Mouse (Mus musculus) midbrain, embryonic 12.5 days (tissue): ENCODE results near the gene A730049H05Rik. TPM values are rescaled to one million over a fixed set of nuclear protein-coding genes. Genes with fewer than 3 reads are reported as not detected.

Source experiments
- ATAC-seq: fragments of 200-750 bp; cut with Nextera tagmentation; 2 replicates; pipeline ENCODE4 v1.8.0; 2017; ENCODE audit warnings: low read depth, moderate TSS enrichment, moderate library complexity; ENCODE audit not compliant: low FRiP score
- H3K27ac ChIP-seq: fragments of 300-500 bp; sonication (generic); replicated peaks from 2 replicates; pipeline ENCODE4 v1.5.1; 2016; ENCODE audit warnings: mild to moderate bottlenecking
- H3K27me3 ChIP-seq: fragments of 300-500 bp; sonication (generic); 2 replicates; pipeline ENCODE4 v1.6.1; 2016; ENCODE audit warnings: mild to moderate bottlenecking
- H3K36me3 ChIP-seq: fragments of 300-500 bp; sonication (generic); 2 replicates; pipeline ENCODE4 v1.6.1; 2016
- H3K4me1 ChIP-seq: fragments of 300-500 bp; sonication (generic); 2 replicates; pipeline ENCODE4 v1.6.1; 2016
- H3K4me2 ChIP-seq: fragments of 300-500 bp; sonication (generic); replicated peaks from 2 replicates; pipeline ENCODE4 v1.6.1; 2016; ENCODE audit warnings: mild to moderate bottlenecking, moderate library complexity
- H3K4me3 ChIP-seq: fragments of 300-500 bp; sonication (generic); 2 replicates; pipeline ENCODE4 v1.5.1; 2016; ENCODE audit warnings: mild to moderate bottlenecking
- H3K9ac ChIP-seq: fragments of 300-500 bp; sonication (generic); replicated peaks from 2 replicates; pipeline ENCODE4 v1.6.1; 2016; ENCODE audit warnings: mild to moderate bottlenecking, moderate library complexity
- H3K9me3 ChIP-seq: fragments of 300-500 bp; sonication (generic); 2 replicates; pipeline ENCODE4 v1.6.1; 2016; ENCODE audit warnings: mild to moderate bottlenecking
- WGBS: fragments of 180-500 bp; shearing (Covaris S2); methylation state at CpG from one replicate; pipeline ENCODE4 v1.1.7; 2016; 5-methylcytosine and 5-hydroxymethylcytosine counted together
- polyA plus RNA-seq: library from polyadenylated mRNA; unstranded; fragments of >200 nt; fragmentation: Nextera tagmentation; extraction: Ambion mirVana; gene quantifications from 2 replicates; pipeline ENCODE4 v1.2.1, GENCODE M21; 2016

A730049H05Rik gene
- polyA plus RNA-seq, 1 experiment from 2014 or later = 0.29 TPM

DNA sequence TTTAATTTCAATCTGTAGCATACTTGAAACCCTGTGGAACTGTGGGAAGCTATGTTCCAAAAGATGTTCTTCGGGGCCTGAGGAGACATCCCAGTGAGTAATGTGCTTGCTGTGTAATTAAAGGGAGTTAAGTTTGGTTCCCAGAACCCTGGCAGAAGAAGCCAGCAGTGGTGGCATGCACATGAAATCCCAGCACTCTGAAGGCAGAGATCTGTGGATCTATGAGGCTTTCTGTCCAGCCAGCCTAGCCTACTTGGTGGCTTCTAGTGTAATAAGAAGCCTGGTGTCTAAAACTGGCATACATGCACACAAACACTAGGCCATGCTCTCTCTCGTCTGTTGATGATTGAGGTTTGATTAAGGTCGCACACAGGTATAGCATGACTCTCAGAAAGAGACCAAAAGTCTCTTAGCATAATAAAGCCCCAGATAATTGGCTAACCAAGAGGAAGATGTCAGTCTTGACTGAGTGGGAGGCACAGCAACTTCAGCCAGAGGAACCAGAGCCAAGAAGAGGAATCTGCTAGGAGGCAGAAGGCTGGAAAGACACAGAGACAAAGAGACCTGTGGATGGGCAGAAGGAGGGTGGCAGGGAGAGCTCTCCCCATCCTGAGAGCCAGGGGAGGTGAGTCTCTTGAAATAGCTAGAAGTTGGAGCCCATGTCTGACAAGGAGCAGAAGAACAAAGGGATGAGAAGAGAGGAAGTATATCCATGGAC is 11.9 kb upstream of the A730049H05Rik start:
- WGBS = 86% methylated on average over 3 of the region's 3 CpGs
- Histone ChIP-seq H3K36me3 (no peaks in the 10 kb centered on the region), H3K4me1 (no peaks in the 10 kb centered on the region)

GRCm38 (mm10) chr6:92809818-92810217 is 6.5 kb upstream of the A730049H05Rik start:
- no peak overlapping the region for H3K4me3 ChIP-seq
- H3K27me3 ChIP-seq = peaks cover 13% of the 10 kb centered on the region
- no peaks in the 10 kb centered on the region for H3K4me1 ChIP-seq
- no peaks in the 10 kb centered on the region for H3K36me3 ChIP-seq
- no peaks in the 10 kb centered on the region for H3K9me3 ChIP-seq
- H3K9ac ChIP-seq = no peak overlapping the region
- 81% methylated on average over 3 of the region's 3 CpGs for WGBS
- no peak overlapping the region for H3K27ac ChIP-seq
- no peak overlapping the region for H3K4me2 ChIP-seq
- ATAC-seq = no peak

More for the DNA sequence above, 11.9 kb upstream of the A730049H05Rik start:
- Histone ChIP-seq H3K4me3 (no peak overlapping the region), H3K9me3 (no peaks in the 10 kb centered on the region), H3K4me2 (no peak overlapping the region), H3K9ac (no peak overlapping the region), H3K27me3 (no peaks in the 10 kb centered on the region), H3K27ac (no peak overlapping the region)
- ATAC-seq = no peak

GRCm38 (mm10) chr6:92810628-92811027 is 5.7 kb upstream of the A730049H05Rik start:
- no peak overlapping the region for H3K4me2 ChIP-seq
- H3K27ac ChIP-seq = no peak overlapping the region
- no peaks in the 10 kb centered on the region for H3K4me1 ChIP-seq
- no peak for ATAC-seq
- 94% methylated on average over 2 of the region's 2 CpGs for WGBS
- H3K9ac ChIP-seq = no peak overlapping the region
- H3K27me3 ChIP-seq = peaks cover 13% of the 10 kb centered on the region
- H3K36me3 ChIP-seq = no peaks in the 10 kb centered on the region
- H3K9me3 ChIP-seq = no peaks in the 10 kb centered on the region
- no peak overlapping the region for H3K4me3 ChIP-seq

DNA sequence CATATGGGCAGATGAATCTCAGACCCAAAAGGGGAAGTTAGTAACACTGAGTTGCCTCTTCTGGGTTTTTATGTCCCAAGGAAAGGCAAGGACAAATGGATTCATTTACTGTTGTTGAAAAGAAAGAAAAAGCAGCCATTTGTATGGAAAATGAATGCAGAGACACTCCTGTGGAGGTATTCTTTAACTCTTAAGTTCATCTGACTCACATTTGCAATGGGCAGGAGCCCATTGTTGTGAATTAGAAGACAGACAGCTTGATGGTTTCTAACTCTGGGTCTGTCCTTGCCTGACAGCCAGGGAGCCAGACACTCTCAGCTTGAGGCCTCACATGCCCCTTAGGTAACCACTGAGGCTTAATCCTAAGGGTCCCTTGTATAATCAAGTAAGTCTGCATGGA is 4.7 kb upstream of the A730049H05Rik start:
- no peak for ATAC-seq
- Histone ChIP-seq H3K9ac (no peak overlapping the region), H3K27me3 (peaks cover 13% of the 10 kb centered on the region), H3K4me2 (no peak overlapping the region), H3K27ac (no peak overlapping the region), H3K9me3 (no peaks in the 10 kb centered on the region), H3K4me3 (no peak overlapping the region), H3K4me1 (peaks cover 7% of the 10 kb centered on the region; the same call in 1 of the 2 replicates), H3K36me3 (no peaks in the 10 kb centered on the region)

DNA sequence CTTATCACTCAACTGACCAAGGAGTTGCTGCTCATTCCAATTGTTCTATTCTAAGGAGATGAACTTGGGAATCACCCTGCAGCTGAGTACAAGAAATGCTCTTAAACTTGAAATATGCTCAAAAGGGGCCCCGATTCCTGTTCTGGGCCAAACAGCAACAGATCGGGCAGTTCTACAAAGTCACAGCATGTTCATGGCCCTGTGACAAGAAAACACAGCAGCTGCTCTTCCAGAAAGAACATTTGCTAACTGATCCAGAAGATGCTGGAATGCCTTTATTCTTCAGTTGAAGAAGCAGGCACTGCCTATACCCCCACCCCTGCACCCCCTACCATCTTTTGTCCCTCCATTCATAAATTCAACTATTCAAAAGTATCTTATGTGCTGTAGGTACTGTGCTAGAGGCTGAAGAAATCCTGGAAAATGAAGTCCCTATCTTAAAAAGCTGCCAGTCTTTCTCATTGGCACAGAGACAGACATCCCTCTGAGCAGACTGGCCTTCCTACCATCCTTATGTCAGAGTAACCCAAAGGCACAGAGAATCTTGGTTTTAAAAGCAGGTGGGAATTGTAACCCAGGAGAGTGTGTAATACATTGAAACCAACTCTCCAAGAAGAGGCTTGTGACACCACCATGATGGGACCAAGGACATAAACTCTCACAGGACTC is 3.4 kb upstream of the A730049H05Rik start:
- Histone ChIP-seq H3K4me3 (no peak overlapping the region), H3K36me3 (no peaks in the 10 kb centered on the region), H3K27ac (no peak overlapping the region), H3K4me2 (no peak overlapping the region), H3K4me1 (peaks cover 12% of the 10 kb centered on the region), H3K9me3 (no peaks in the 10 kb centered on the region), H3K27me3 (peaks cover 13% of the 10 kb centered on the region), H3K9ac (no peak overlapping the region)
- 60% methylated on average over 2 of the region's 2 CpGs for WGBS
- ATAC-seq = no peak

DNA sequence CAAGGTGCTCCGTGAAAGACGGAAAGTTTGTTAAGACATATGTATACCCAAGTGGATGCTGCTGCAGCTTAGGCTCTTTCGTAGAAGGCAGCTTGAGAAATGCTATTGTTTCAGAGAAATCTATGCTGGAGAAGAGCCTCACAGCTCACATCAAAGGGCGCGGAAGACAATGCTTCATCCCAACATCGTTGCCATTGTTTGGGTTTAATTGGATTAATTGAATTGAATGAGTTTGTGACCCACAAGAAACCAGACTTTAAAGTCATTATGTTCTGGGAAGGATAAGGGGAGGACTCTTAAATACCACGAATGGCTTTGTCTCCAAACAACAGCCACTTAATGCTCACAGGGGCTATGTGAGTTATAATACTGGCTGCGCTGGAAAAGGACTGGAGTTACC is 1.4 kb downstream of the A730049H05Rik start:
- H3K4me1 ChIP-seq = peaks cover 22% of the 10 kb centered on the region
- 12% methylated on average over 8 of the region's 8 CpGs for WGBS

DNA sequence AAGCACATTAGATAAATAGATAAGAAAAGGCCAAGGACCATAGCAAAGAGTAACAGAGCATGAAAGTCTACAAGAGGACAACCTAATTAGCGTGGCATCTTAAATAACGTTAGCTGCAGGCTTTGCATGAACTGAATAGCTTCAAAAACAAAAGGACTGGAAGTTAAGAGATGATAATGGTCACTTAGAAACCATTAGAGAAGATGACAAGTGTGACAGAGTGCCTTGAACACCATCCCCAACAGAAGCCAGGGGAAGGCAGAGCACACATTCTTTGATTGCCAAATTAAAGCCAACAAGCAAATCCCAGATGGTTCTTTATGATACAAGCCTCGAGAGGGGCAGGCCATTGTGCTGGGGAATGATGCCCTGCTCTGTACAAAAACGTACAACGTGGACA is 5.3 kb downstream of the A730049H05Rik start:
- 24% methylated on average over 5 of the region's 5 CpGs for WGBS
- Histone ChIP-seq H3K36me3 (no peaks in the 10 kb centered on the region), H3K27me3 (peaks cover 15% of the 10 kb centered on the region), H3K9ac (no peak overlapping the region), H3K4me2 (no peak overlapping the region), H3K4me3 (no peak overlapping the region), H3K9me3 (no peaks in the 10 kb centered on the region), H3K27ac (no peak overlapping the region), H3K4me1 (peaks cover 15% of the 10 kb centered on the region)
- ATAC-seq = no peak

More for the DNA sequence above, 1.4 kb downstream of the A730049H05Rik start:
- Histone ChIP-seq H3K27ac (no peak overlapping the region), H3K4me2 (no peak overlapping the region), H3K9ac (no peak overlapping the region), H3K27me3 (peaks cover 17% of the 10 kb centered on the region), H3K9me3 (no peaks in the 10 kb centered on the region), H3K36me3 (no peaks in the 10 kb centered on the region), H3K4me3 (no peak overlapping the region)
- ATAC-seq = no peak

DNA sequence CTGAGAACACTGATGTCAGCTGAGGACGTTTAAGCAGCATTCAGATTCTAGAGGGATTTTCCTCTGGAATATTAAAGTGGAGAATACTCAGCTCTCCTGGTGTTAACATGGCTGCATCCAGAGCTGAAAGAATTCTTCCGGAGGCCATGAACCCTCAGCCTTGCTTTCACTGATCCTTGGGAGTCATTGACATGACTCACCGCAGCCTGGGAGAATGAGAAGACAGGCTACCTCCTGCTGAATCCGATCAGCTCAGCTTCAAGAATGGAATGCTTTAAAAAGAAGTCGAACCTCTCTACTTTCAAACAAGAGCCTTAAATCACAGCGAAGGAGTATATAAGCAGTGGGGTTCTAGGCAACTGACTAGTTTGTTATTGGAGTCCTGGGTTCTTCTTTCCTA is 5.7 kb downstream of the A730049H05Rik start:
- Histone ChIP-seq H3K27me3 (peaks cover 15% of the 10 kb centered on the region), H3K4me2 (no peak overlapping the region), H3K4me3 (no peak overlapping the region), H3K27ac (no peak overlapping the region), H3K9me3 (no peaks in the 10 kb centered on the region), H3K9ac (no peak overlapping the region), H3K36me3 (no peaks in the 10 kb centered on the region), H3K4me1 (peaks cover 14% of the 10 kb centered on the region)
- WGBS = 34% methylated on average over 6 of the region's 6 CpGs
- ATAC-seq = no peak

GRCm38 (mm10) chr6:92823991-92824390 is 7.7 kb downstream of the A730049H05Rik start:
- 47% methylated on average over 7 of the region's 7 CpGs for WGBS
- H3K9ac ChIP-seq = no peak overlapping the region
- no peaks in the 10 kb centered on the region for H3K9me3 ChIP-seq
- no peak overlapping the region for H3K4me3 ChIP-seq
- H3K27ac ChIP-seq = no peak overlapping the region
- no peak for ATAC-seq
- H3K36me3 ChIP-seq = no peaks in the 10 kb centered on the region
- H3K4me1 ChIP-seq = peaks cover 10% of the 10 kb centered on the region
- H3K27me3 ChIP-seq = peaks cover 12% of the 10 kb centered on the region
- no peak overlapping the region for H3K4me2 ChIP-seq

- no peaks in the 10 kb centered on the region for H3K36me3 ChIP-seq
- H3K4me1 ChIP-seq = peaks cover 7% of the 10 kb centered on the region
- no peaks in the 10 kb centered on the region for H3K9me3 ChIP-seq
- ATAC-seq = no peak
- no peak overlapping the region for H3K4me3 ChIP-seq
- 0 out of 2 replicates have a peak, but pooled peaks cover 4% of the 10 kb centered on the region for H3K27me3 ChIP-seq
- 87% methylated on average over 5 of the region's 5 CpGs for WGBS
- H3K9ac ChIP-seq = no peak overlapping the region
- H3K27ac ChIP-seq = no peak overlapping the region
- no peak overlapping the region for H3K4me2 ChIP-seq
Measured at GRCm38 (mm10) chr6:92826561-92826960, 10.3 kb downstream of the A730049H05Rik start.

- WGBS = 54% methylated on average over 5 of the region's 5 CpGs
- no peaks in the 10 kb centered on the region for H3K36me3 ChIP-seq
- ATAC-seq = no peak
Measured at GRCm38 (mm10) chr6:92827360-92827759, 11.1 kb downstream of the A730049H05Rik start.

GRCm38 (mm10) chr6:92829148-92829547 is 12.9 kb downstream of the A730049H05Rik start:
- 85% methylated on average over 2 of the region's 2 CpGs for WGBS
- H3K9me3 ChIP-seq = no peaks in the 10 kb centered on the region
- no peak for ATAC-seq

More at GRCm38 (mm10) chr6:92827360-92827759, 11.1 kb downstream of the A730049H05Rik start:
- no peak overlapping the region for H3K4me2 ChIP-seq
- 0 out of 2 replicates have a peak, but pooled peaks cover 4% of the 10 kb centered on the region for H3K27me3 ChIP-seq
- H3K4me1 ChIP-seq = no peaks in the 10 kb centered on the region
- no peaks in the 10 kb centered on the region for H3K9me3 ChIP-seq
- no peak overlapping the region for H3K27ac ChIP-seq
- no peak overlapping the region for H3K4me3 ChIP-seq
- no peak overlapping the region for H3K9ac ChIP-seq

More at GRCm38 (mm10) chr6:92829148-92829547, 12.9 kb downstream of the A730049H05Rik start:
- H3K36me3 ChIP-seq = no peaks in the 10 kb centered on the region
- H3K27me3 ChIP-seq = no peaks in the 10 kb centered on the region; the same call in 1 of the 2 replicates
- H3K9ac ChIP-seq = no peak overlapping the region
- H3K27ac ChIP-seq = no peak overlapping the region
- no peak overlapping the region for H3K4me3 ChIP-seq
- H3K4me1 ChIP-seq = no peaks in the 10 kb centered on the region
- H3K4me2 ChIP-seq = no peak overlapping the region
